Mouse (Mus musculus) forebrain, embryonic 13.5 days (tissue): ENCODE measurements around the gene Olfr510. TPM values are rescaled to one million over a fixed set of nuclear protein-coding genes. Genes with fewer than 3 reads are reported as not detected.
"Not testable (repeated sequence)": the region's sequence is repeated elsewhere in the genome, so short reads cannot be mapped to it uniquely, and the experiment has no call there.

Experiments
- ATAC-seq: fragments of 200-750 bp; cut with Nextera tagmentation; 2 replicates; pipeline ENCODE4 v1.8.0; 2017
- H3K27ac ChIP-seq: fragments of 300-500 bp; sonication (generic); 2 replicates; pipeline ENCODE4 v1.5.1; 2015; ENCODE audit warnings: inconsistent platforms, mild to moderate bottlenecking, moderate library complexity
- H3K27me3 ChIP-seq: fragments of 300-500 bp; sonication (generic); 2 replicates; pipeline ENCODE4 v1.6.1; 2015; ENCODE audit warnings: mild to moderate bottlenecking, inconsistent platforms
- H3K36me3 ChIP-seq: fragments of 300-500 bp; sonication (generic); 2 replicates; pipeline ENCODE4 v1.6.1; 2015; ENCODE audit warnings: mild to moderate bottlenecking, inconsistent platforms; ENCODE audit not compliant: poor library complexity, severe bottlenecking
- H3K4me1 ChIP-seq: fragments of 300-500 bp; sonication (generic); 2 replicates; pipeline ENCODE4 v1.6.1; 2015; ENCODE audit warnings: inconsistent platforms
- H3K4me2 ChIP-seq: fragments of 300-500 bp; sonication (generic); 2 replicates; pipeline ENCODE4 v1.6.1; 2015; ENCODE audit warnings: inconsistent platforms, mild to moderate bottlenecking, moderate library complexity
- H3K4me3 ChIP-seq: fragments of 300-500 bp; sonication (generic); 2 replicates; pipeline ENCODE4 v1.5.1; 2015; ENCODE audit warnings: mild to moderate bottlenecking, inconsistent platforms
- H3K9ac ChIP-seq: fragments of 300-500 bp; sonication (generic); 2 replicates; pipeline ENCODE4 v1.6.1; 2015; ENCODE audit warnings: mild to moderate bottlenecking, inconsistent platforms
- H3K9me3 ChIP-seq: fragments of 300-500 bp; sonication (generic); replicated peaks from 2 replicates; pipeline ENCODE4 v1.6.1; 2016; ENCODE audit warnings: inconsistent platforms
- WGBS: fragments of 180-500 bp; shearing (Covaris S2); methylation state at CpG from one replicate; pipeline ENCODE4 v1.1.7; 2015; 5-methylcytosine and 5-hydroxymethylcytosine counted together
- polyA plus RNA-seq: library from polyadenylated mRNA; unstranded; fragments of >200 nt; fragmentation: Nextera tagmentation; extraction: Ambion mirVana; gene quantifications from 2 replicates; pipeline ENCODE4 v1.2.1, GENCODE M21; 2015

Olfr510 gene
- polyA plus RNA-seq = not detected in 2 replicates

GRCm38 (mm10) chr7:108666118-108666517, at the start of gene Olfr510:
Gene Olfr510, plus strand, starts transcription at chr7:108666418.
- H3K9ac ChIP-seq = no peak within 1 kb of the TSS

GRCm38 (mm10) chr7:108616781-108617180, 49.4 kb upstream of the Olfr510 start:
- not testable (repeated sequence) for ATAC-seq, H3K4me3 ChIP-seq, H3K27ac ChIP-seq, H3K9me3 ChIP-seq, H3K36me3 ChIP-seq, H3K4me1 ChIP-seq, H3K9ac ChIP-seq, H3K4me2 ChIP-seq, H3K27me3 ChIP-seq
- 54% methylated on average over 3 of the region's 3 CpGs for WGBS

More at GRCm38 (mm10) chr7:108666118-108666517, at the start of gene Olfr510:
- Histone ChIP-seq H3K4me1 (no peaks in the 10 kb centered on the region), H3K36me3 (no peaks in the 10 kb centered on the region), H3K9me3 (no peaks in the 10 kb centered on the region), H3K4me2 (no peak within 1 kb of the TSS), H3K4me3 (no peak within 1 kb of the TSS), H3K27ac (no peak within 1 kb of the TSS), H3K27me3 (no peaks in the 10 kb centered on the region)
- no peak for ATAC-seq
- 88% methylated on average over 1 of the region's 1 CpGs for WGBS

- Histone ChIP-seq H3K27ac (no peak within 1 kb of the TSS), H3K27me3 (no peaks in the 10 kb centered on the region), H3K9ac (no peak within 1 kb of the TSS), H3K36me3 (no peaks in the 10 kb centered on the region), H3K4me1 (no peaks in the 10 kb centered on the region), H3K9me3 (no peaks in the 10 kb centered on the region), H3K4me3 (no peak within 1 kb of the TSS), H3K4me2 (no peak within 1 kb of the TSS)
- no peak for ATAC-seq
- 84% methylated on average over 2 of the region's 2 CpGs for WGBS
These were observed 44.7 kb upstream of the Olfr510 start, which contains the start of gene Olfr507 for GRCm38 (mm10) chr7:108621514-108621913. Gene Olfr507, plus strand, starts transcription at chr7:108621814.

- 93% methylated on average over 3 of the region's 3 CpGs for WGBS
- no peaks in the 10 kb centered on the region for H3K27me3 ChIP-seq
These were observed 36.5 kb upstream of the Olfr510 start, which contains the start of gene Olfr508 for GRCm38 (mm10) chr7:108629694-108630093. Gene Olfr508, plus strand, starts transcription at chr7:108629994.

GRCm38 (mm10) chr7:108651806-108652205, 14.4 kb upstream of the Olfr510 start, which contains the start of gene Olfr509:
Gene Olfr509, minus strand, starts transcription at chr7:108651906.
- no peak for ATAC-seq
- Histone ChIP-seq H3K4me2 (no peak within 1 kb of the TSS), H3K9me3 (no peaks in the 10 kb centered on the region), H3K9ac (no peak within 1 kb of the TSS), H3K36me3 (no peaks in the 10 kb centered on the region), H3K4me1 (no peaks in the 10 kb centered on the region), H3K27me3 (no peaks in the 10 kb centered on the region), H3K27ac (no peak within 1 kb of the TSS), H3K4me3 (no peak within 1 kb of the TSS)

More at GRCm38 (mm10) chr7:108629694-108630093, 36.5 kb upstream of the Olfr510 start, which contains the start of gene Olfr508:
- H3K4me3 ChIP-seq = no peak within 1 kb of the TSS
- no peak for ATAC-seq
- H3K36me3 ChIP-seq = no peaks in the 10 kb centered on the region
- no peak within 1 kb of the TSS for H3K27ac ChIP-seq
- no peaks in the 10 kb centered on the region for H3K9me3 ChIP-seq
- no peak within 1 kb of the TSS for H3K9ac ChIP-seq
- H3K4me2 ChIP-seq = no peak within 1 kb of the TSS
- H3K4me1 ChIP-seq = no peaks in the 10 kb centered on the region

- 79% methylated on average over 3 of the region's 3 CpGs for WGBS
- no peaks in the 10 kb centered on the region for H3K27me3 ChIP-seq
- H3K36me3 ChIP-seq = no peaks in the 10 kb centered on the region
- H3K4me1 ChIP-seq = no peaks in the 10 kb centered on the region
- no peak overlapping the region for H3K9ac ChIP-seq
- H3K9me3 ChIP-seq = no peaks in the 10 kb centered on the region
- no peak overlapping the region for H3K27ac ChIP-seq
- no peak for ATAC-seq
- no peak overlapping the region for H3K4me3 ChIP-seq
- no peak overlapping the region for H3K4me2 ChIP-seq
These were observed 3.8 kb upstream of the Olfr510 start for GRCm38 (mm10) chr7:108662419-108662818.

- no peak for ATAC-seq
- peaks cover 4% of the 10 kb centered on the region; the same call in 1 of the 2 replicates for H3K9me3 ChIP-seq
- no peak overlapping the region for H3K4me3 ChIP-seq
- no peak overlapping the region for H3K9ac ChIP-seq
- H3K4me1 ChIP-seq = no peaks in the 10 kb centered on the region
- H3K4me2 ChIP-seq = no peak overlapping the region
- H3K27ac ChIP-seq = no peak overlapping the region
- no peaks in the 10 kb centered on the region for H3K27me3 ChIP-seq
- no peaks in the 10 kb centered on the region for H3K36me3 ChIP-seq
- WGBS = 63% methylated on average over 1 of the region's 1 CpGs
These were observed 4.8 kb downstream of the Olfr510 start for GRCm38 (mm10) chr7:108671058-108671457.

GRCm38 (mm10) chr7:108678886-108679285, 12.7 kb downstream of the Olfr510 start:
- no peak for ATAC-seq
- Histone ChIP-seq H3K9ac (no peak overlapping the region), H3K4me2 (no peak overlapping the region), H3K4me3 (no peak overlapping the region), H3K27me3 (no peaks in the 10 kb centered on the region), H3K27ac (no peak overlapping the region), H3K4me1 (no peaks in the 10 kb centered on the region), H3K36me3 (no peaks in the 10 kb centered on the region), H3K9me3 (peaks cover 7% of the 10 kb centered on the region; the same call in 1 of the 2 replicates)
- 84% methylated on average over 4 of the region's 4 CpGs for WGBS

GRCm38 (mm10) chr7:108713020-108713419, 46.8 kb downstream of the Olfr510 start, which contains the start of gene Olfr512:
Gene Olfr512, plus strand, starts transcription at chr7:108713320.
- H3K36me3 ChIP-seq = no peaks in the 10 kb centered on the region
- no peaks in the 10 kb centered on the region for H3K9me3 ChIP-seq
- H3K27me3 ChIP-seq = no peaks in the 10 kb centered on the region
- no peak within 1 kb of the TSS for H3K4me3 ChIP-seq
- H3K27ac ChIP-seq = no peak within 1 kb of the TSS
- no peak within 1 kb of the TSS for H3K9ac ChIP-seq
- H3K4me1 ChIP-seq = no peaks in the 10 kb centered on the region
- ATAC-seq = no peak
- no peak within 1 kb of the TSS for H3K4me2 ChIP-seq

Other genes starting within 250 kb of the Olfr510 start
- gene Olfr497, start 246.0 kb upstream of the Olfr510 start, polyA plus RNA-seq = not detected in 2 replicates
- gene Olfr498, start 201.1 kb upstream of the Olfr510 start, polyA plus RNA-seq = not detected in 2 replicates
- gene Olfr502, start 141.4 kb upstream of the Olfr510 start, polyA plus RNA-seq = not detected in 2 replicates
- gene Olfr503, start 121.9 kb upstream of the Olfr510 start, polyA plus RNA-seq = not detected in 2 replicates
- not detected in 2 replicates for gene Olfr504, start 100.6 kb upstream of the Olfr510 start, polyA plus RNA-seq
- gene Olfr506, start 55.6 kb upstream of the Olfr510 start, polyA plus RNA-seq = not detected in 2 replicates
- gene Olfr507, start 44.6 kb upstream of the Olfr510 start, polyA plus RNA-seq = not detected in 2 replicates
- gene Olfr508, start 36.4 kb upstream of the Olfr510 start, polyA plus RNA-seq = not detected in 2 replicates
- not detected in 2 replicates for gene Olfr509, start 14.5 kb upstream of the Olfr510 start, polyA plus RNA-seq
- gene Olfr512, start 46.9 kb downstream of the Olfr510 start, polyA plus RNA-seq = not detected in 2 replicates
- gene Olfr513, start 84.6 kb downstream of the Olfr510 start, polyA plus RNA-seq = not detected in 2 replicates
- gene Olfr514, start 159.6 kb downstream of the Olfr510 start, polyA plus RNA-seq = not detected in 2 replicates
- not detected in 2 replicates for gene Olfr516, start 184.1 kb downstream of the Olfr510 start, polyA plus RNA-seq
- not detected in 2 replicates for gene Olfr517, start 206.0 kb downstream of the Olfr510 start, polyA plus RNA-seq
- gene Olfr518, start 218.6 kb downstream of the Olfr510 start, polyA plus RNA-seq = not detected in 2 replicates
- not detected in 2 replicates for gene Olfr519, start 228.0 kb downstream of the Olfr510 start, polyA plus RNA-seq